Comparison of ENCODE assay signal across 28 mouse cellular contexts in genomic region chr3:97317302-97317701, GRCm38 (mm10).
"Had no signal": no experiment of that assay in that cellular context is flagged by ENCODE, and none has a peak within 500 bp of the region (broad histone marks: within the 10 kb centered on the region; RNA-seq: fewer than 3 reads in every experiment).

No protein-coding gene starts in this region.

- H3K9me3 ChIP-seq: limb, embryonic 10.5 days; limb, embryonic 12.5 days; limb, embryonic 13.5 days; limb, embryonic 15.5 days; liver, embryonic 12.5 days; liver, embryonic 13.5 days; liver, embryonic 15.5 days; lung, embryonic 15.5 days; midbrain, embryonic 10.5 days; midbrain, embryonic 12.5 days; midbrain, embryonic 13.5 days; midbrain, embryonic 15.5 days; neural tube, embryonic 12.5 days had no signal

- H3K27ac ChIP-seq: left cerebral cortex, adult 2 months; limb, embryonic 10.5 days; limb, embryonic 12.5 days; limb, embryonic 13.5 days; limb, embryonic 15.5 days; liver, embryonic 12.5 days; liver, embryonic 13.5 days; liver, embryonic 14.5 days; liver, embryonic 15.5 days; lung, embryonic 15.5 days; macrophage; midbrain, embryonic 10.5 days; midbrain, embryonic 12.5 days; midbrain, embryonic 13.5 days; midbrain, embryonic 15.5 days; neural tube, embryonic 12.5 days had no signal

- DNase-seq: layer of hippocampus, postnatal 36 days; left cerebral cortex, postnatal 4 days; liver; liver, embryonic 13.5 days; liver, postnatal 0 days; lung, embryonic 14.5 days; lung, postnatal 10 days; midbrain, embryonic 14.5 days had no signal

- H3K9ac ChIP-seq: limb, embryonic 12.5 days; limb, embryonic 13.5 days; limb, embryonic 15.5 days; liver, embryonic 12.5 days; liver, embryonic 13.5 days; liver, embryonic 14.5 days; liver, embryonic 15.5 days; liver, postnatal 0 days; lung, embryonic 14.5 days; lung, embryonic 15.5 days; midbrain, embryonic 12.5 days; midbrain, embryonic 13.5 days; midbrain, embryonic 15.5 days; neural tube, embryonic 12.5 days had no signal

- H3K27me3 ChIP-seq: limb, embryonic 12.5 days; limb, embryonic 15.5 days; liver, embryonic 12.5 days; liver, embryonic 13.5 days; liver, embryonic 15.5 days; lung, embryonic 15.5 days; megakaryocyte, embryonic 14.5 days; neural tube, embryonic 12.5 days had no signal

- H3K4me1 ChIP-seq: liver, embryonic 12.5 days; liver, embryonic 13.5 days; liver, embryonic 15.5 days; megakaryocyte, embryonic 14.5 days had no signal

- H3K4me3 ChIP-seq: left cerebral cortex, adult 2 months; limb, embryonic 10.5 days; limb, embryonic 12.5 days; limb, embryonic 13.5 days; limb, embryonic 15.5 days; liver, embryonic 12.5 days; liver, embryonic 13.5 days; liver, embryonic 15.5 days; lung, embryonic 15.5 days; megakaryocyte, embryonic 14.5 days; midbrain, embryonic 10.5 days; midbrain, embryonic 12.5 days; midbrain, embryonic 13.5 days; midbrain, embryonic 15.5 days; myocyte; neural tube, embryonic 12.5 days had no signal

- ATAC-seq: liver, embryonic 12.5 days; liver, postnatal 0 days; midbrain, embryonic 13.5 days; midbrain, embryonic 15.5 days; midbrain, embryonic 16.5 days had no signal

- H3K36me3 ChIP-seq: limb, embryonic 10.5 days; limb, embryonic 12.5 days; limb, embryonic 13.5 days; limb, embryonic 15.5 days; liver, embryonic 12.5 days; liver, embryonic 13.5 days; liver, embryonic 15.5 days; lung, embryonic 15.5 days; midbrain, embryonic 10.5 days; midbrain, embryonic 12.5 days; midbrain, embryonic 13.5 days; midbrain, embryonic 15.5 days; neural tube, embryonic 12.5 days had no signal

- H3K4me2 ChIP-seq: limb, embryonic 12.5 days; limb, embryonic 13.5 days; limb, embryonic 15.5 days; liver, embryonic 11.5 days; liver, embryonic 12.5 days; liver, embryonic 13.5 days; liver, embryonic 15.5 days; lung, embryonic 14.5 days; lung, embryonic 15.5 days; midbrain, embryonic 11.5 days; midbrain, embryonic 12.5 days; midbrain, embryonic 13.5 days; midbrain, embryonic 15.5 days; neural tube, embryonic 12.5 days had no signal
